Mouse (Mus musculus): Measurements from ENCODE around the gene Xrcc6.

DNA sequence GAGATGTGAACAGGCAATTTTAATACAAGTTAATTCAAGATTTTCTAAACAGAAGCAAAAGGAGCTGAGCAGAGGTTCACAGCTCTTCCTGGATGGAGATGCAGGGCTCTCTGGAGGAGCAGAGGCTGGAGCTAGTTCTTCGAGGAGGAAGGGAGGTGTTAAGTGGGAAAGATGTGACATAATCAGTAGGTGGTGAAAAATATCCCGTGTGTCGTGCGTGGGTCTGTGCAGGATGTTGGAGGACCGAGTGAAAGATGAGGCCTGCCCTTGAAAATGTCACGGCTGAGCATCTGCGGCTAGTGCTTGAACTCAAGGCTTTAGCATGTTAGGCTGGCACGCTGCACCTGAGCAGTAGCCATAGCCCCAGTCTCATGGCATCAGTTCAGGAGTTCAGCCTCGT is 98.0 kb downstream of the Xrcc6 start:
- TF ChIP-seq CTCF (IDR thresholded peaks at IDR 0.05) (no peak), EP300 (IDR thresholded peaks at IDR 0.05) (no peak)

Measured in lung, postnatal 0 days (tissue).